Mouse (Mus musculus) bone marrow, adult 2 months (tissue): ENCODE measurements around the gene Tbc1d10c. TPM values are rescaled to one million over a fixed set of nuclear protein-coding genes. Genes with fewer than 3 reads are reported as not detected.
"Not testable (repeated sequence)": the region's sequence is repeated elsewhere in the genome, so short reads cannot be mapped to it uniquely, and the experiment has no call there.

ENCODE experiments used
- H3K27ac ChIP-seq: fragments of 200-500 bp; 2 replicates; pipeline ENCODE4 v1.5.1; 2012; ENCODE audit warnings: low read depth, mild to moderate bottlenecking, control low read depth, inconsistent platforms, low read length; ENCODE audit not compliant: control insufficient read depth, poor library complexity, insufficient read depth
- H3K4me1 ChIP-seq: fragments of 200-500 bp; 2 replicates; pipeline ENCODE4 v1.6.1; 2011; ENCODE audit warnings: low read length; ENCODE audit not compliant: control insufficient read depth, insufficient read depth
- H3K4me3 ChIP-seq: fragments of 200-500 bp; replicated peaks from 2 replicates; pipeline ENCODE3; 2011; ENCODE audit warnings: mild to moderate bottlenecking, low read depth, low read length, control low read depth; ENCODE audit not compliant: control insufficient read depth
- CTCF ChIP-seq: fragments of 200-500 bp; IDR thresholded peaks from 2 replicates; pipeline ENCODE4 v1.5.1; 2011; ENCODE audit warnings: low read length, control low read depth; ENCODE audit not compliant: control insufficient read depth, insufficient read depth
- POLR2A ChIP-seq: fragments of 200-500 bp; IDR thresholded peaks from 2 replicates; pipeline ENCODE4 v1.6.1; 2011; ENCODE audit warnings: low read depth, mild to moderate bottlenecking, control low read depth, low read length, borderline replicate concordance; ENCODE audit not compliant: control insufficient read depth
- WGBS: fragments of 180-500 bp; shearing (Covaris S2); methylation state at CpG from one replicate; pipeline ENCODE4 v1.1.7; 2018; 5-methylcytosine and 5-hydroxymethylcytosine counted together
- polyA plus RNA-seq: library from polyadenylated mRNA; stranded (reverse); fragments of >200 nt; gene quantifications from 2 replicates; pipeline ENCODE4 v1.2.4, GENCODE M21; 2011; ENCODE audit warnings: low replicate concordance; ENCODE audit not compliant: missing spikeins, insufficient read depth, insufficient read length

The Tbc1d10c gene
- polyA plus RNA-seq, 1 experiment, result 168 TPM

DNA sequence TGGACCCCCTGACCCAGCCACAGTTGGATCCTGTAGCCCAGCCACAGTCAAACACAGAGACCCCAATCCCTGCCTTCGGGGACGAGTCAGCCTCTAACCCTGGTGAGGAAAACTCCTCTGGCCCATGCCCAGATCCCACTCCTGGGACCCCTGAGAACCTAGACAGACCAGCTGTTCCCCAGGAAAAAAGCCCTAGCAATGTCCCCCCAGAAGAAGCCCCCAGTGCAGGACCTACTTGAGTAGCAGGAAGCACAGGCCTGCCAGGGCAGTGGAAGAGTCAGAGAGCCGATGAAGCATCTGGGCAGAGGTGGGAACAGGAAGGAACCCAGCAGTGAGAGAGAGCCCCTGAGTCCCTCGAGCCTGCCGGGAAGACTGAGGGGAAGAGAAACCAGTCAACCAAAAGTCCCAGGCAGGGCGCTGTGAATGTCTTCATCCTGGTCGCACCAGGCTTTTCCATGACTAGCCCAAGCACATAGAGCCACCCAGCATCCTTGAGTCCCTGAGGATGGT, 47.3 kb downstream of the Tbc1d10c start, which contains the start of gene Cabp4:
Gene Cabp4 (minus strand): TSS at position 275 of the 510 bp plus-strand sequence.
- peak within 1 kb of the TSS; percentile 69 for H3K27ac ChIP-seq
- 54% methylated on average over 7 of the region's 7 CpGs for WGBS
- no peak within 1 kb of the TSS for H3K4me3 ChIP-seq
- TF ChIP-seq CTCF, result no peak
- no peak for TF ChIP-seq POLR2A
- H3K4me1 ChIP-seq, result peaks cover 9% of the 10 kb centered on the region

DNA sequence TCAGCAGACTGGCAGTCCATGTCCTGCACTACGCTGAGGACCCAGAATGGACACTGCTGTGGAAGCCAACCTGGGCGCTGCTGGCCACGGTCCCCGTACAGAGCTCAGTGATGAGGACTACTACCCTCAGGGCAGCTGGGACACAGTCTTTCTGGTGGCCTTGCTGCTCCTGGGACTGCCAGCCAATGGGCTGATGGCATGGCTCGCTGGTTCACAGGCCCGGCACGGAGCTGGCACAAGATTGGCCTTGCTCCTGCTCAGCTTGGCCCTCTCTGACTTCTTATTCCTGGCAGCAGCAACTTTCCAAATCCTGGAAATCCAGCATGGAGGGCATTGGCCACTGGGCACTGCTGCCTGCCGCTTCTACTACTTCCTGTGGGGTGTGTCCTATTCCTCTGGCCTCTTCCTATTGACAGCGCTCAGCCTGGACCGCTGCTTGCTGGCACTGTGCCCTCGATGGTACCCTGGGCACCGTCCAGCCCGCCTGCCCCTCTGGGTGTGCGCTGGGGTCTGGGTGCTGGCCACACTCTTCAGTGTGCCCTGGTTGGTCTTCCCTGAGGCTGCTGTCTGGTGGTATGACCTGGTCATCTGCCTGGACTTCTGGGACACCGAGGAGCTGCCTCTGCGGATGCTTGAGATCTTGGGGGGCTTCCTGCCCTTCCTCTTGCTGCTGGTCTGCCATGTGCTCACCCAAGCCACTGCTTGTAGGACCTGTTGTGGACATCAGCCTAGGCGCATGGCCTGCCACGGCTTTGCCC, 48.5 kb downstream of the Tbc1d10c start:
- H3K4me3 ChIP-seq, result no peak overlapping the region
- peaks cover 5% of the 10 kb centered on the region for H3K4me1 ChIP-seq
- no peak overlapping the region for H3K27ac ChIP-seq
- 87% methylated on average over 18 of the region's 18 CpGs for WGBS
- TF ChIP-seq POLR2A (no peak; the same call in 1 of the 2 replicates), CTCF (no peak)

DNA sequence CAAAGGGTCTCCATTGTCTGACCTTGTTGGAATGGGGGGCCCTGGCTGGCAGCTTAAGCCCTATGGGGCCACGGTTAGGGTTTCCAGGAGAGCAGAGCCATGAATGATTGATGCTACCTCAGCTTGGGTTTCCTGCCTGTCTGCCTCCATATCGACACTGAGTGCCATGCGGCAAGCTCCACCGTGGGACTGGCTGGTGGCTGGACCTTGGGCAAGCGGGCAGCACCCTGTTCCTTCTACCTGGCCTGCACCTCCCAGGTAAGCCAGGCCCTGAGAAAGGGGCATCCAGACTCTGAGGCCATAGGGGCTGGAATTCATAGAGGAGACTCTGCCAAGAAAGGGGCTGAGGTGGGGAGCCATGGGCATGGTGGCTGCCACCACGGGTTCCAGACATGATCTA, 50.9 kb downstream of the Tbc1d10c start:
- H3K27ac ChIP-seq, result no peak overlapping the region
- TF ChIP-seq POLR2A (no peak), CTCF (no peak)
- H3K4me3 ChIP-seq, result no peak overlapping the region
- 68% methylated on average over 6 of the region's 6 CpGs for WGBS
- H3K4me1 ChIP-seq, result peaks cover 2% of the 10 kb centered on the region

DNA sequence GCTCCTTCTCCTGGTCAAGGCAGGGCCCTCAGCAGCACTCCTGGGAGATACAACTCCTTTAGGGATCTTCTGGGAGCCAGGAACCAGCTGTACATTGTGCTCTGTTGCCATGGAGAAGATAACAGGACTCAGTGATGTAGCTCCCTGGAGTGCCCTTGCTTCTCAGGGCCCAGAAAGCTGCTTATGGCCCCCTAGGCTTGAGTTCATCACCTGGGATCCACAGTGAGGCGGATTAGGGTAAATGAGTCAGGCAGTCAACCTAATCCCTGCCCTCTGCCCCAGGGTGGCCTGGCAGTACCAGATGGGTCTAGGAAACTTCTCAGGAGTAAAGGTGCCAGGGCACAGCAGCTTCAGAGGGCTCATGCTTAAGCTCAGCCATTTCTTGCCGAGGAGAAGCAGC, 51.6 kb downstream of the Tbc1d10c start, which contains the start of gene Gpr152:
Gene Gpr152 (plus strand): TSS at position 342 of the 400 bp plus-strand sequence.
- H3K4me1 ChIP-seq, result peaks cover 2% of the 10 kb centered on the region
- TF ChIP-seq CTCF (no peak), POLR2A (no peak)
- WGBS, result 81% methylated on average over 2 of the region's 2 CpGs
- H3K27ac ChIP-seq, result no peak within 1 kb of the TSS
- no peak within 1 kb of the TSS for H3K4me3 ChIP-seq

DNA sequence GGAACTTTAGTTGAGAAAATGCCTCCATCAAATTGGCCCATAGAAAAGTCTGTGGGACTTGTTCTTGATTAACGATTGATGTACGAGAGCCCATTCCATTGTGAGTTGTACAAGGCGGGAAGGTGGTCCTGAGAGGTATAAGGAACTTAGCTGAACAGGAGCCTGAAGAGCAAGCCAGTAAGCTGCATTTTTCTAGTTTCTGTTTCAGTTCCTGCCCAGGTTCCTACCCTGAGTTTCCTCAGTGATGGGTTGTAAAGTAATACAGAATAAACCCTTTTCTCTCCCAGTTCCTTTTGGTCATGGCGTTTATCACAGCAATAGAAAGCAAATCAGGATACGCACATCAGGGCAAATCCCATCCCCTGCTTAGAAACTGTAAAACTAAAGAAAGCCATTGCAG, 53.2 kb downstream of the Tbc1d10c start:
- Histone ChIP-seq H3K27ac (no peak overlapping the region), H3K4me3 (no peak overlapping the region), H3K4me1 (peaks cover under 1% of the 10 kb centered on the region)
- WGBS, result 40% methylated on average over 5 of the region's 5 CpGs
- TF ChIP-seq CTCF, result no peak
- no peak for TF ChIP-seq POLR2A

DNA sequence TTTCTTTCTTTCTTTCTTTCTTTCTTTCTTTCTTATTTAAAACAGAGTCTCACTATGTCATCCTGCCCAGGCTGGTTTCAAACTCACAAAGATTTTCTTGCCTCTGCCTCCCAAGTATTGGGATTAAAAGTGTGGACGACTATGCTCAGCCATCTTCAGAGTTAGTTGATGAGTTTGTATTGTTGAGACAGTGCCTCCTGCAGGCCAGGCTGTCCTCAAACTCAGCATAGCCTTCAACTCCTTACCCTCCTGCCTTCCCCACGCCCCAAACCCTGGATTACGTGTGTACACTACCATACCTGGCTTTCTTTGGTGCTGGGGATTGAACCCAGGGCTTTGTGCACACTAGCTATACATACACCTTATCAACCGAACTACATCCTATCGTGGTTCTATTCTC, 54.6 kb downstream of the Tbc1d10c start:
- WGBS, result 80% methylated on average over 5 of the region's 5 CpGs
- H3K4me1 ChIP-seq, result no peaks in the 10 kb centered on the region; the same call in none of the 2 replicates
- no peak overlapping the region for H3K4me3 ChIP-seq
- TF ChIP-seq POLR2A (no peak), CTCF (peak; percentile 32; the same call in 1 of the 2 replicates)
- no peak overlapping the region for H3K27ac ChIP-seq

DNA sequence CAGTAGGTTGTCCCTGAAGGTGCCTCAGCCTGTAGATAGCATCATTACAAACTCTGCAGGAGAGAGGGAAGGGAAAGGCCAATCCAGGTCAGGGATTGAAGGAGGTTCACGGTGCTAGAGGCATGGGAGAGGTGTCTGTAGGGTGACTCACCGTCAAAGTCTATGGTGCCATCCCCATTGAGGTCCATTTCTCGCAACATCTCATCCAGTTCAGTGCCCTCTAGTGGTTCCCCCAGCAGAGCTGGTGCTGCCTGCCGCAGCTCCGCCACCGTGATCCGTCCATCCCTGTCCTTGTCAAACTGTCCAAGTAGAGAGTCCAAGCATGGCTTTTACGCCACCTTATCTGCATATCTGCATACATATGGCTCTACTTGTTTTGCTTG, 55.1 kb downstream of the Tbc1d10c start:
- WGBS, result 14% methylated on average over 8 of the region's 8 CpGs
- not testable (repeated sequence) for H3K4me3 ChIP-seq
- TF ChIP-seq CTCF, result peak; percentile 55; the same call in 1 of the 2 replicates

DNA sequence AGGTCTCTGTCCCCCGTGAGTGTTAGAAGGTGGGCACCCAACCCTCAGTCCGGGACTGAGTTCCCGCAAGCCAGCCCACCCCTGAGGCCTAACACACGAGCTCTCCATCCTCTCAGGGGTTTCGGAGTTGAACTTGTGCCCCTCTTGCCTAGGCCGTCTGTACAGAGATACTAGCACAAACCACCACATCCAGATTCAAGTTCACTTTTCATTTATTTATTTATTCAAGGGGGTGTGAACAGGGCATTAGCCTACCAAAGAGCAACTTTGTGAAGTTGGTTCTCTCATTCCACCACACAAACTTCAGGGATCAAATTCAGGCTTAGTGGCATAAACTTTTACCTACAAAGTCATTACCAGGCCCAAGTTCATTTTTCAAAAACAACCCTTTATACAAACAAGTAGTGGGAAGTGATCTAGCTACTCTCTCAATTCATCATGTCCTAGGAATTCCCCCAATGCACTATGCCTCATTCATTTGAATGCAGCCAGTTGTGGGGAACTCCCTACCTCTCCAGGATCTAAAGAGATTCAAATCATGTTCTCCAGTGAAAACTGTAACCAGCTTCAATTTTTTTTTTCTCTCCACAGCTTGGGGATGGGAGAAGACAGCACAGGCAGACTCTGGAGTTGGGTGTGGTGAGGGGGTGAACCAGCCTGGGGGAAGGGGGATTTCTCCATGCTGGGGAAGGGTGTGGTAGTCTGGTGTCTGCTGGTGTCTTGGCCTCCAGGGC, 55.7 kb downstream of the Tbc1d10c start:
- H3K4me1 ChIP-seq, H3K4me3 ChIP-seq: not testable (repeated sequence)
- peak overlapping the region; percentile 58 for H3K27ac ChIP-seq
- 91% methylated on average over 6 of the region's 6 CpGs for WGBS

More for the DNA sequence above, 55.1 kb downstream of the Tbc1d10c start:
- not testable (repeated sequence) for H3K4me1 ChIP-seq, H3K27ac ChIP-seq
